Mouse (Mus musculus) ES-CJ7 (cell line): ENCODE measurements at regions not wholly inside any gene's neighbourhood (a gene's known extent, or its start where the extent isn't known, plus 50 kb on each side); places are given as distances from the start of the nearest gene placed in this dataset.

Source experiments
- DNase-seq: peaks from one replicate; pipeline ENCODE4 v3.0.0; 2011; ENCODE audit warnings: low read depth, low spot score

- DNase-seq = no peak
Observed at GRCm38 (mm10) chr2:149725932-149726331, 103.1 kb upstream of the Syndig1 start.

GRCm38 (mm10) chr2:149737837-149738236 is 91.2 kb upstream of the Syndig1 start:
- no peak for DNase-seq

GRCm38 (mm10) chr2:149739886-149740285 is 89.1 kb upstream of the Syndig1 start:
- no peak for DNase-seq

- DNase-seq = no peak
Observed at GRCm38 (mm10) chr2:149742661-149743060, 86.3 kb upstream of the Syndig1 start.

- no peak for DNase-seq
Observed at GRCm38 (mm10) chr2:149748240-149748822, 80.7 kb upstream of the Syndig1 start.

GRCm38 (mm10) chr2:149759151-149759550 is 69.9 kb upstream of the Syndig1 start:
- no peak for DNase-seq

GRCm38 (mm10) chr2:149763864-149764263 is 65.1 kb upstream of the Syndig1 start:
- DNase-seq = no peak

GRCm38 (mm10) chr2:149768027-149768426 is 61.0 kb upstream of the Syndig1 start:
- DNase-seq = no peak

- DNase-seq = no peak
Observed at GRCm38 (mm10) chr2:149768551-149768950, 60.5 kb upstream of the Syndig1 start.

GRCm38 (mm10) chr2:149777316-149777715 is 51.7 kb upstream of the Syndig1 start:
- no peak for DNase-seq
